Mouse (Mus musculus) cerebellum, adult 11-12 months (tissue): ENCODE results near the gene Gm5788.
"Not testable (repeated sequence)": the region's sequence is repeated elsewhere in the genome, so short reads cannot be mapped to it uniquely, and the experiment has no call there.

Experiments
- DNase-seq: peaks from one replicate; pipeline ENCODE4 v3.0.0; 2022

Gm5788 gene

GRCm38 (mm10) chr12:87494421-87494820 lies at the start of gene Gm5788:
Gene Gm5788 (plus strand): TSS chr12:87494721.
- DNase-seq, result not testable (repeated sequence)

GRCm38 (mm10) chr12:87449456-87449855 lies 45.1 kb upstream of the Gm5788 start:
- DNase-seq, result no peak

GRCm38 (mm10) chr12:87464678-87465297 lies 29.7 kb upstream of the Gm5788 start:
- no peak for DNase-seq

- DNase-seq, result no peak
Measured at GRCm38 (mm10) chr12:87470263-87471136, 24.0 kb upstream of the Gm5788 start.

GRCm38 (mm10) chr12:87471421-87471963 lies 23.0 kb upstream of the Gm5788 start:
- no peak for DNase-seq

GRCm38 (mm10) chr12:87471964-87472786 lies 22.3 kb upstream of the Gm5788 start, which contains the start of gene Snw1:
Gene Snw1 (minus strand): TSS chr12:87472274.
- DNase-seq, result peak; percentile 94

GRCm38 (mm10) chr12:87474756-87475155 lies 19.8 kb upstream of the Gm5788 start:
- DNase-seq, result no peak

- not testable (repeated sequence) for DNase-seq
Measured at GRCm38 (mm10) chr12:87482482-87482881, 12.0 kb upstream of the Gm5788 start.

GRCm38 (mm10) chr12:87488683-87489082 lies 5.8 kb upstream of the Gm5788 start:
- DNase-seq, result not testable (repeated sequence)

- not testable (repeated sequence) for DNase-seq
Measured at GRCm38 (mm10) chr12:87514016-87514415, 19.5 kb downstream of the Gm5788 start, which contains the start of gene Gm8300. Gene Gm8300 (plus strand): TSS chr12:87514316.

- DNase-seq, result not testable (repeated sequence)
Measured at GRCm38 (mm10) chr12:87519616-87520015, 25.1 kb downstream of the Gm5788 start.

- no peak for DNase-seq
Measured at GRCm38 (mm10) chr12:87543927-87544326, 49.4 kb downstream of the Gm5788 start.
